Mouse (Mus musculus) heart, adult 18-20 months (tissue): ENCODE measurements at regions not wholly inside any gene's neighbourhood (a gene's known extent, or its start where the extent isn't known, plus 50 kb on each side); places are given as distances from the start of the nearest gene placed in this dataset.

ENCODE experiments used
- DNase-seq, 2 experiments: peaks; one replicate each; pipeline ENCODE4 v3.0.0; 2021 to 2022; ENCODE audit warnings: mixed read lengths in 1 of 2

DNA sequence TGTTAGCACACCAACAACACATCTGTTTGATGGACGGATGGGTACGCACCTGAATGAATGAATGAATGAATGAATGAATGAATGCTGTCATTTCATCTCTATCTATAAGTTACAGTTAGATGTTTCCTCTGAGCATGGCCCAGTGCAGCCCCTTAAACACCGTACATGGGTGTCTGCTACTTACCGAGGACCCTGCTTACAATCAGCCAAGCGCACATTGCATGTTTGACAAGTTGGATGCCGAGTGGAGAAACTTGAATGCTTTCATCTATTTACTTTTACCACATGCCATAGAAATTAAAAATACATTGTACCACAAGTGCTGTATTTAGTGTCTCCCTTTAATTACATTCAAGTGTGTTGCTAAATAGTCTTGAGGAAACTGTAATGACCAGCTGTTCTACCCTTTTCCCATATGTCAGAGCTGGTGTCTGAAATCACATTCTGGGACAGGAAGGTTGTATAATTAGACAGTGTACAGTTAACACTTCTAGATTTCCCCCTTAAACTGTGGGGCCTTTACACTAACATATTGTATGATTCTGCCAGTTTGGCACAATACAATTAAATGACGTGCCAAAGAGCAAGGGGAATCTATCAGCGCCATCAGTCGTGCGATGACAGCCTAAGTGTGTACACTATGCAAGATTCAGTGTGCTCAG is 127.3 kb upstream of the Prox1 start:
- no peak for DNase-seq

DNA sequence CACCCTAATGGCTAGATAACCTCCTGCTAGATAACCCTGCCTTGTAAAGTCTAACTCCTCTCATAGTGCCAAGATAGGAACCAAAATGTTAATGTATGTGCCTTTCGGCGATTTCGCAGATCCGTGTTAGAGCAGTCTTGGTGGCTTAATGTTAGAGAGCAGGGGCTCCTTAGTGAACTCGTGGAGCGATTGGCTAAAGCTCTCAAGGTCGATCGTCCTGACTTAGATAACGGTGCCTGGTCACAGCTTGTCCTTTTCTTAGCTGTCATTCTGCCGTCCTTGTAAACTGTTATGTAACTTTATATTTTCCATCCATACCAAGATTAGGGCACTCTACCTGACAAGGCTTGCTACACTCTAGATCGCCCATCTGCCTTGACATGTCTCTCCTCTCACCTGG is 119.5 kb upstream of the Prox1 start:
- DNase-seq: peak; percentile 20 to 26

DNA sequence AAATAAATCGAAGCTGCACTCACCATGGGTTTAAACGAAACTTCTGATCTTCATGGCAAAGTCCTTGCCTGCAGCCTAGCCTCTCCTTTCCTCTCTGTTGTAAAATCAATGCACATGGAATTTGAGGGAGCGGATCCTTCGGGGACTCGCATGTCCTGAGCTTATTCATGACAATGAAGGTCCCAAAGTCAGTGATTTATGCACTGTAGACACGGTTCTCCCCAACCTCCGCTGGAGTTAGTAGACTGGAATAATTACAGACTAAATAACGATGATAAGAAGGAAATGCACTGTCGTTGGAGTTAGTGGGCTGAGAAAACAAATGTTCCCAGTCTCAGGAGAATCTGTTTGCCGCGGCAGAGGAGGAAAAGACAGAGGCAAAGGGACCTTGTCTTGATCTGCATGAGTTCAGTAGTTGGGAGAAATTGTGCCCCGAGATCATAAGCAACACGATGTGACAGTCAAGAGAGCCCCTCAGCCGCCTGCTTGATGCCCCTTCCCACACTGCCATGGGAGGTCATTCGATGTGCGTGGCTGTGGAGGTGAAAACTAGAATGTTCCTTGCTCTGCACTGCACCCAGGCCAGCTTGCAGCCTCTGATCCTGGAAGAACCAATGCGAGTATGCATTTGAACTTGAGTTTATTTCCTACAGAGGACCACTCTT is 116.1 kb upstream of the Prox1 start:
- no peak for DNase-seq

DNA sequence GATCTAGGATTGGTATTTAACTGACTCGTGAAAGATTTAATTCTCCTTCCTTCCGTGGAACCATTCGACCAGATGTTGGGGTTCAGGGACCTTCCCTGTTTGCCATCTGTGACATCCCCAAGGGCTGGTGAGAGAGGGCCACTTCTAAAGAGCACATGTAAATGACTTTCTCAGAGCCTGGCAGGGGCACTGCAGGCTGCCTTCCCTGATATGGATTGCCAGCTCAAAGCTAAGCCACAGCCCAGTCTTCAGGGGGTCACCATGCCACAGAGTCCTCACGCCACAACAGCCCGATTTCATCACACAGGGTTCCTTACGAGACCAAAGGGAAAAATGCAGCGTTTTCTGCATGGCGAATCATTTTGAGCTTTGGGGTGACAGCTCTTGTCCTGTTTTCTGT is 115.1 kb upstream of the Prox1 start:
- DNase-seq: no peak

DNA sequence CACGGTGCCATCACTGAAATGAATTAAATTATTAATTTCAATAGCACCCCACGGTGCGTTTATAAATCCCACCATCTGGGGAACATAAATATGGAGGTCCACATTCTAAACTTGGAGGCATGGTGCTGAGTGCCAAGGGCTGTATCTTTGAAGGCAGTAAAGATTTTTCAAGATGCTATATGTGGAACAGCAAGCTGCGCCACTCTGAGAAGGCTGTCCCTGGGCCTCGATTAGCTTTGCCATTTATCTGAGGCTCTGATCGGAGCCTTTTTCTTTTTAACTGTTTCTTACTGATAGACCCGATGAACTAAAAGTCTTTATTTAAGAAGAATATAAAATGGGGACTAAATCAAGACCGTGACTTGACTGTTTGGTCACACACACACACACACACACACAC is 114.5 kb upstream of the Prox1 start:
- no peak for DNase-seq

DNA sequence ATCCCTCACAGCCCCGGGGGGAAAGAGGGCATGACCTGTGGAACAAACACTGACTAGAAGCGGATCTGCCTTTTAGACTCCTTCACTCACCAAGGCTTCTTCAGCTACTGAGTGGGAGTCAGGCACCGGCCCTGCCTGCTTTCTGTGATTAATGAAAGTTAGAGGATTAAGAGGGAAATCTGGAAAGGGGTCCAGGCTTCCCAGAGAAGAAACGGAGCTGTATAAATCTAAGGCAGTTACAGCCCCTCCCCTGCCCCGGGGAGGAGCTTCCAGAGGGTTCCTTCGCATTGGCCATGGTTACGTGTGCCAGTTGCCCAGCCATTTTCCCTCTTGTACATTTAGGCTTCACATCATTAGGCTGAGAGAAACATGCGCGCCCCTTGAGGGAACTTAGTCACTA is 113.6 kb upstream of the Prox1 start:
- no peak for DNase-seq

DNA sequence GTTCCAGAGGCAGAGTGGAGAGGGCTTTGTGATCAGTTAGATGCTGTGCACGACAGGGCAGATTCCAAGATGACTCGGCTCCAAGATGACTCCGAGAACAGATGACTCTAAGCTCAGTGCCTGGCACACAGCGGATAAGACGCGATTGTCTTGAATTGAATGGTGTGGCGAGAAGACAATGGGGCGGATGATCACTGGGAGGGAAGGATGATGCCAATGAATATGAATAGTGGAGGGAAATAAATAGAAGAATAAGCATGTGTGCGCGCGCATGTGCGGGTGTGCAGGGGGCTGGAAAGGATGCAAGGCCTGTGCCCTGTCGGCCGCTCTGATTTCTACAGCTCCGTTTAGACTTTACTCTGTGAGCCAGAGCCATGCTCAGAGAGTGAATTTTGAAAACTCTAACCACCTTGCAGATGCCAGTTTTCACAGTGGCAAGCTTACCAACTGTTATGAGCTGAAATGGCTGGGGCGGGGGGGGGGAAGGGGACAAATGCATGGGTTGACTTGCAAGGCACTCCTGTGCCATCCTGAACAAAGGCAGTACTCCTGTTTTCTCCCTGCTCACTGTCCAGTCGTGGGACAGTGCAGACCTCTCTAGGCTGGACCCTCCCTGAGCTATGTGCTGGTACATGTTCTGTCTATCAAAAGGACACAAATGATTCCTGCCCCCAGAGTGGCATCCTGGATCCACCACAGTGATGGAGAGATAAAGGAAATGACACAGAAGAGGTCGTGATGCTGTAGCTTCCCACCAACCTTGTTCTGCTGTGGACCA is 109.8 kb upstream of the Prox1 start:
- no peak for DNase-seq

DNA sequence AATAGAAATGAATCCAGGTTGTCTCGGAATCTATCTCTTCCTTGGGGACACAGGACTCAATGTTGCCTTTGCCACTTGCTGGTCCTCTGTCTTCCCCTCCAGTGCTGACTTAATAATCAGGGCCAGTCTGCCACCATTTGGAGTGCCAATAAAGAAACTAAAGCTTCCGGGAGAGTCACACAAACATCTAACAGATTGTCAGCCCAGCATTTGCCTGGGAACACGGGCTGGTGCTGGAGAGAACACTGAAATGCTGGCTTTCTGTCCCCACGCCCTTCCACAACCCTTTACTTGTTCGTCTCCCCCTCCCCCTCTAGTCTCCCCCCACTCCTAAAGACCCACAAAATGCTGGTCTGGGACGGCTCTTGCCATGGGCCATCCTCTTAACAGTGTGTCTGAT is 104.4 kb upstream of the Prox1 start:
- no peak for DNase-seq

DNA sequence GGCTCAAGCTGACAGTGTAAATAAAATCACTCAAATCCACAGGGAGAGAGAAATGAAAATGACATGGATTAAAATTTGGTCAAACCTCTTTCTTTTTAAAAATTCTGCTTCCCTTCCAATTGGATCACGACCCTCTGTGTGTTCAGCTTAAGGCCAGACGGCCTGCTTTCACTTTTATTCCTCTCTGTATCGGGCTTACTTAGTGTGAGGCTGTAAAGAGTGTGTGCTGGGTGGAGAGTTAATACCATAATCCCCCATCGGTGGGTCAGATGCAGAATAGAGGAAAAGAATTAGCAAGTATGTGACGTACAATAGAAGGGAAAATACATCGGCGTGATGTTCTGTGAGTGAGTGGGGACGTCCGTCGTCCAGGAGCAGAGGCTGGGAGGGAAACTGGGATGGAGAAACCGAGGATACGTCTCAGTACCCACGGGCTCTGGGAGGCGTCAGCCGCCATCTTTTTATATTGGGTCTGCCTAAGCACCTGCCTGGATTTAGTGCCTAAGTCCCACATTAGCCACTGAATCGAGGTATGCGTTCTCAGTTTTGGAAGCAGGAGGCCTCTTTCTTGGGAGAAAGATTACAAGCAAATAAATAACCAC is 100.4 kb upstream of the Prox1 start:
- DNase-seq: no peak

DNA sequence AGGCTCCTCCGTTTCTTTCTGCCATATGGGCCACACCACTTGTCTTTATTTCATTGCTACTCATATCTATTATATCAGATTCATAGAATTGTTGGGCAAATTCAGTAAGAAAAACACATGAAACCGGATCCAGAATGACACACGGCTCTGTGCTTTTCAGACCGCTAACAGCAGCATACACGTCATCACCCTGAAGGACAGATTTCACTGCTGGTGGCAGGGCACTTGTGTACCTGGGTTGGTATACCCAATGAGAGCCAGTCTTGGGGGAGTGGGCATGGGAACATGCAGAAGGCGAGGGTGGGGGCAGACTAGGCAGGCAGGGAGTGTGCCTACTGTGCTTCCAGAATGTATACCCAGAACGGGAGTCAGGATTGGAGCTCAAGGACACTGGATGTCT is 98.7 kb upstream of the Prox1 start:
- DNase-seq: no peak

DNA sequence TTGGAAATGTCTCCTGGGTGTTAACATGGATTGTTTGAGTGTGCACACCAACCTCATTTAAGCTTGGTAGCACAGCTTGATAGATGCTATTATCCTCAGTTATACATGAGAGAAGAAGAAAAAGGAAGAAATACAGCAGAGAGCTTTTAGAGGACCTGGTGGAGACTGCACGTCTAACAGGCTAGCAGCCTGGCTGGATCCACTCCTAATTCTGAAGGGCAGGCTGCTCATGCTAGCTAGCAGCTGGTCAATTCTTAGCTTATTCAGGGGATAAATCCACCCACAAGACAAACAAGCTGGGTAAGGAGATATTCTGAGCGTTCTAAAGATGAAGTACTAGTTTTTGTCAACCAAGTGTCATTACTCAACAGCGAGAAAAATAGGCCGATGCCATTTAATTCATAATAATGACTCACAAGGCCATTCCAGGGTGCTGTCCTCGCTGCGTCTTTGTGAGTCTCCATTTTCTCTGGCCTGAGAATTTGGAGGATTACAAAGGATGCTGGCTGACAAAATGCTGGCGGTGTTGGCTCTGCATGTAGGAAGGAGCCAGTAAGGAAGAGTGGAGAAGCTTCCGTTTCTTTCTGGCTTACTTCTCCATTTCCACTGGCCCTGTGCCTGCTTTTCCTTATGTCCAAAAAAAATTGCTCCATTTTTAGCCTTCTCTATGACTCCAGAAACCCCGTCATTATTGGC is 94.7 kb upstream of the Prox1 start:
- DNase-seq: peak in 1 of 2 experiments; percentile 15

DNA sequence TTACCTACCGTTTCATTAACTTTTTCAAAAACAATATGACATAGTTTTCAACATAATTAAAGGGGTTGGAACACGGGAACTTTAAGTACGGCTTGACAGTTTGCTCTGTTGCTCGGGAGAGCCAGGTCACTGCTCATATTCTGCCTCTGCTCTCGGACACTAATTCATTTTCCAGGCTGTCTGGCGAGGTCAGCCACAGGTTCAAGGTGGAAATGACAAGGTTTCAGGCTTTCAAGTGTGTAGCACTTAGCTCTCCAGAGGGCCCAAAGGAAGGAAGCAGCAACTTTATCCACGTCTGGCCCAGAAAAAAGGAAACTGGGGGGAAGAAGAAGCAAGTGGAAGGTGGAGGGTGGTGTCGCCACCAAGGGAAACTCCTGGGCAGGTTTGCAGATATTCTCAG is 94.0 kb upstream of the Prox1 start:
- DNase-seq: no peak

DNA sequence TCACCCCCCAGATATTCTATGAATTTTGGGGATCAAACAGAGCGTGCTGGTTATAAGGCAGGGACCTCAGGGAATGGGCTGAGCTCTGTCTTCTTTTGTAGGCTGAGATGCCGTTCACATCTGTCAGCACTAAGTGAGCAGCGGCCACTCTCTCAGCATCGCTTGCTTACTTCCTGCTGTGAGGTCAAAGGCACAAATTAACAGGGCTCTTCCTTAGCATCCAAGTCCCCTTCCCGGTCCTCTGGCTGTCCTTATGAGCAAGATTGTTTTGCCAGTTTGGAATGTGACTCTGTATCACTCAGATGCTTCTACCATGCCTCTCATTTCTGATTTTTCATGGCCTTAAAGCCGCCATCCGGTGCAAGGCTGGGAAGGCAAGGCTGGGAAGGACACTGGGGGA is 93.1 kb upstream of the Prox1 start:
- no peak for DNase-seq

DNA sequence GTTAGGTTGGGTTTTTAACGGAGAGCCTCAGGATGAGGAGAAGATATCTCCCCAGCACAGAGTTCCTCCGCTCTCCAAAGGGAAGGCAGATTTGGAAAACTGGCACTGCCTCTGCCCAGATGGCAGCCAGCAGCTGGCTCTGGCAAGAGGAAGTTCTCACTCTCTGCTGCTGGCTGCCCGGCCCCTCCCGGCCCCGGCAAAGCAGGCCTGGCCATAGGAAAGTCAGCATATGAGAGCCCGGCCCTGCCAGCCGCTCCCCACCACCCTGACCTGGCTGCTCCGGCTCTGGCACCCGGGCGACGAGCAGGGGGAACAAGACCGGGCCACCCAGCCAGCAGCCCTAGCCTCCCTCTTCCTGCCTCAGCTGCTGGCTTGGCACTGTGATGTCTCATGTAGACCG is 89.1 kb upstream of the Prox1 start:
- DNase-seq: peak; percentile 13 to 39

DNA sequence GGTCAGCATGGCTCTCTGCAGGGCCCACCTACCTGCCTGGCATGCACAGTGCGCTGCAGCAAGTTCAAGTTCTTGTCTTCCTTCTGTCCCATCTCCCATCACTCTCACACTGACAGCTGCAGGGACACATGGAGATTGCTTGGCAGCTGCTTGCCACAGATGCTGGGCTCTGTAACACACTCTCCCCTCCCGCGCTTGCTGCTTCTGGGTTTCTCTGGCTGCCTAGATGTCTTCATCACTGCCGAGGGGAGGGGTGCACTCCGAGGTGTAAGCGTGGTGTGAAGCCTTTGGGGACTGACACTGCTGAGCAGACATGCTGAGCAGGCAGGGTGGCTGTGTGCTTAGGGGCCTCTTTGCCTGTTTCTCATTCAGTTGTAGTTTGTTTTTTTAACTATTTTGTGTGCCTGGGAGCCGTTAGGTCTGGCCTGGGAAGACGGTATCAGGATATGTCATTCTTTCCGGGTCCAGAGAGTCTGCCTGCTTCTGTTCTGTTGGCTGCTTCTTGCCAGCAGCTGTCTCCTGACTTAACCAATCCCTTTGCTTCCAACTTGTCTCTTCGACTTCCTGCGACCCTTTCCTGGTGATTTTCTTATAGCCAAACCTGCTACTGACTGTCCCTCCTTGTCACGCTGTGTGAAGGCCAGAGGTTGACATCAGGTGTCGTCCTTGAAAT is 80.2 kb upstream of the Prox1 start:
- peak in 1 of 2 experiments; percentile 6 for DNase-seq

DNA sequence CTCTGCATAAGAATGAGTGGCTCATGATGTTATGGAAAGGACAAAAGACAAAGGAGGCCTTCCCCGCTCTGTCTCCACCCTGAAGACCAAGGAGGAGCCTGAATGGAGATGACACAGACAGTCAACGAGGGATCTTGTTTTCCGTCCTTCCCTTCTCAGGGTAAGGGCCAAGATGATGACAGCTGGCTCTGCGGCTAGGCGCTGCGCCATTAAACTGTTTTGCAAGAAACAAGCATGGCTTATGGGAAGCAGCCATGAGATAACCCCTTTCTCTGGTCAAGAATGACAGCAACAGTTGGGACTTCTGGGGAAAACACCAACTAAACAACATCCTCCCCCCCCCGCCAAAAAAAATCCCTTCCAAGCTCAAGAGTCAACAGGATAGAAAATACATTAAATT is 72.0 kb upstream of the Prox1 start:
- peak; percentile 23 to 34 for DNase-seq

DNA sequence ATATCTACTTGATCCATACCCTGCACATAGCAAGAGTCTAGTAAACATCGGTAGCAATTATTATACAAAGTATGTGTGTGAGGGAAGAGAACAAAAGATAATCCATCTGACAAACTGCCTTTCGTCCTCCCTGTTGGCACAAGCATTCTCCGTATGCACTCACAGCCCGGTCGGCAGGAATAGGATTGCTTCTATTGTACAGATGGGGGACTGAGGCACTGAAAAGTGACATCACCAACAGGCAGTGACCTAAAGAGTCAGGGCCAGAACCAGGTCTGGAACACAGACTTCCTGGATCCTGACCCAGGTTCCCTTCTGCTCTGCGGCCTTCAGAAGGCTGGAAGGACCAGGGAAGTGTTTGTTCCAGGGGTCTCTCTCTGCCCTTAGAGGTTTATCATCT is 69.3 kb upstream of the Prox1 start:
- no peak for DNase-seq

DNA sequence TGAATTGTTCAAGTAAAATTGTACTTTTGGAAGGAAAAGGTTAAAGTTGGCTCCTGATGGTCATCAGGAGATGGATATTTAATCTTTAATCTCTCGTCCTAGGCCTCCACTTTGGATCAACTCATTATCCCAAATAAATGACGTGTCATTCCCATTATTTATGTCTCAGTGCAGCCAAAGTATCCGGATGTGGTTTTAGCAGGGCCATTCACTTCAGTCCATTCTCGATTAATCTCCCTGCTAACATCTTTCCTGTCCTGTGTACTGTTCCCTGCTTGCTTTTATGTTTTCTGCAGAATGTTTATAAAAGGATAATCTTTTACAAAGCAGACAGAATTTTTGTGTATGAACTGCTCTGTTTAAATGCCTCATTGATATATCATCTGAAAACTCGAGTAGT is 60.4 kb upstream of the Prox1 start:
- no peak for DNase-seq

DNA sequence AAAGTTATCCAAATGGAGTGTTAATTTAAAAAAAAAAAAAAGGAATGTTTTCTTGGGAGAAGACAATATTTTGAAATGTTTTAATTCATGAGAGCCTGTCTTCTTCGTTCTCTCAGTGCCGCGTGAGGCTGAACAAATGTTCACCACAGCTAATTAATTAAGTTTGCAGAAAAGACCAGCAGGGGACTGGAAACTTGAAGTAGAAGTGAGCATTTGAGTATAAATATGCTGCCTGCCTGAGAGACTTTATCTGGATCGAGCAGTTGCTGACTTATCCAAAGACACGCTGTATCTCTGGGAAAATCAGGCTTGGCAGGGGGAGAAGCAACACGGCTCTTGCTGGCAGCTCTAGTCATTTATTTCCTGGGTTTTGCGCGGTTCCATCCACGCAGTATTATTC is 49.9 kb upstream of the Prox1 start:
- DNase-seq: no peak
